8 mouse cellular contexts compared by ENCODE assay signal in genomic region chr11:57518091-57518750, GRCm38 (mm10). TPM values are rescaled to one million over a fixed set of nuclear protein-coding genes. Genes with fewer than 3 reads are reported as not detected.
DNase-seq lines count a peak whose midpoint lies in the region; ATAC-seq and TF ChIP-seq lines count a peak whose summit lies in the region.

Fam114a2 (minus strand) TSS chr11:57518617.
Mfap3 (plus strand) TSS chr11:57518664.

- H3K4me1 ChIP-seq in embryonic facial prominence, embryonic 13.5 days: peaks cover 10% of the 10 kb centered on the region
- peaks cover 3% of the 10 kb centered on the region for H3K4me1 ChIP-seq in heart, adult 2 months (ENCODE audit: control insufficient read depth, insufficient read depth, low read length)
- peaks cover 16% of the 10 kb centered on the region for H3K4me1 ChIP-seq in limb, embryonic 13.5 days
- H3K4me1 ChIP-seq in midbrain, embryonic 16.5 days (ENCODE audit: control insufficient read depth, insufficient read depth, low read length): peaks cover 23% of the 10 kb centered on the region

- TF ChIP-seq EP300 in heart, adult 2 months (IDR thresholded peaks at IDR 0.05; ENCODE audit: insufficient read depth, low read depth, low read length): no peak

- H3K4me2 ChIP-seq in embryonic facial prominence, embryonic 13.5 days: peak within 1 kb of the TSS; percentile 66
- peak within 1 kb of the TSS; percentile 71 for H3K4me2 ChIP-seq in limb, embryonic 13.5 days (replicated peaks)
- H3K4me2 ChIP-seq in midbrain, embryonic 16.5 days (ENCODE audit: low read length): peak within 1 kb of the TSS; percentile 73

- no peaks in the 10 kb centered on the region for H3K9me3 ChIP-seq in embryonic facial prominence, embryonic 13.5 days
- no peaks in the 10 kb centered on the region for H3K9me3 ChIP-seq in limb, embryonic 13.5 days
- no peaks in the 10 kb centered on the region for H3K9me3 ChIP-seq in midbrain, embryonic 16.5 days (replicated peaks; ENCODE audit: control insufficient read depth, low read length, poor library complexity, severe bottlenecking)

- peak within 1 kb of the TSS; percentile 80 for H3K27ac ChIP-seq in embryonic facial prominence, embryonic 13.5 days
- H3K27ac ChIP-seq in heart, adult 2 months: peak within 1 kb of the TSS; percentile 79
- H3K27ac ChIP-seq in limb, embryonic 13.5 days: peak within 1 kb of the TSS; percentile 85
- peak within 1 kb of the TSS; percentile 88 for H3K27ac ChIP-seq in midbrain, embryonic 16.5 days (ENCODE audit: low read length)

- H3K4me3 ChIP-seq in embryonic facial prominence, embryonic 13.5 days: peak within 1 kb of the TSS; percentile 94
- H3K4me3 ChIP-seq in heart, adult 2 months: peak within 1 kb of the TSS; percentile 57
- H3K4me3 ChIP-seq in limb, embryonic 13.5 days: peak within 1 kb of the TSS; percentile 92
- peak within 1 kb of the TSS; percentile 89 for H3K4me3 ChIP-seq in midbrain, embryonic 16.5 days (ENCODE audit: low read depth, low read length)

- WGBS in embryonic facial prominence, embryonic 13.5 days: under 1% methylated on average over 57 of the region's 59 CpGs
- under 1% methylated on average over 59 of the region's 59 CpGs for WGBS in heart, adult 2 months
- WGBS in limb, embryonic 13.5 days: under 1% methylated on average over 59 of the region's 59 CpGs
- under 1% methylated on average over 59 of the region's 59 CpGs for WGBS in midbrain, embryonic 16.5 days

- peak; percentile 89 for DNase-seq in 3134 (ENCODE audit: extremely low read depth, insufficient read length, low spot score)
- peak; percentile 95 to 96 for DNase-seq in adrenal gland, postnatal 36 days
- DNase-seq in heart, adult 2 months: peak; percentile 93 to 94
- peak; percentile 85 to 92 for DNase-seq in kidney, adult 8-10 months
- peak; percentile 90 to 97 for DNase-seq in spleen, postnatal 10 days (ENCODE audit: low spot score in 2 of 2)

- peaks cover 2% of the 10 kb centered on the region; the same call in 1 of the 2 replicates for H3K79me2 ChIP-seq in heart, adult 2 months (replicated peaks; ENCODE audit: control insufficient read depth, insufficient read depth, low read length)

- intact Hi-C loops in heart, adult 2 months (cut with DNase I): loop anchor here (1.0 kb wide), 1 partner anchor 127 kb away; the partner anchor contains the start of gene Galnt10

- peaks cover 28% of the 10 kb centered on the region for H3K36me3 ChIP-seq in embryonic facial prominence, embryonic 13.5 days
- peaks cover 5% of the 10 kb centered on the region; the same call in 1 of the 2 replicates for H3K36me3 ChIP-seq in heart, adult 2 months (ENCODE audit: control insufficient read depth, insufficient read depth, low read length)
- H3K36me3 ChIP-seq in limb, embryonic 13.5 days: peaks cover 39% of the 10 kb centered on the region
- H3K36me3 ChIP-seq in midbrain, embryonic 16.5 days (ENCODE audit: control insufficient read depth, insufficient read depth, low read length): peaks cover 6% of the 10 kb centered on the region; the same call in 1 of the 2 replicates

- no peak for TF ChIP-seq CTCF in heart, adult 2 months (IDR thresholded peaks at IDR 0.05)

- peak; percentile 95 for ATAC-seq in embryonic facial prominence, embryonic 13.5 days (ENCODE audit: insufficient number of reproducible peaks, insufficient read depth, low FRiP score, low TSS enrichment, low read depth)
- ATAC-seq in limb, embryonic 13.5 days (ENCODE audit: low FRiP score, low read depth): peak; percentile 95
- ATAC-seq in midbrain, embryonic 16.5 days: peak; percentile 94

- H3K27me3 ChIP-seq in embryonic facial prominence, embryonic 13.5 days: no peaks in the 10 kb centered on the region
- no peaks in the 10 kb centered on the region for H3K27me3 ChIP-seq in heart, adult 2 months (ENCODE audit: control insufficient read depth, insufficient read depth, low read length)
- H3K27me3 ChIP-seq in limb, embryonic 13.5 days: no peaks in the 10 kb centered on the region
- no peaks in the 10 kb centered on the region for H3K27me3 ChIP-seq in midbrain, embryonic 16.5 days (ENCODE audit: control insufficient read depth, insufficient read depth, low read depth, low read length)

- H3K9ac ChIP-seq in embryonic facial prominence, embryonic 13.5 days: peak within 1 kb of the TSS; percentile 90
- peak within 1 kb of the TSS; percentile 87 for H3K9ac ChIP-seq in heart, adult 2 months (ENCODE audit: low read depth, low read length)
- H3K9ac ChIP-seq in limb, embryonic 13.5 days: peak within 1 kb of the TSS; percentile 83
- peak within 1 kb of the TSS; percentile 85 for H3K9ac ChIP-seq in midbrain, embryonic 16.5 days (ENCODE audit: low read depth, low read length)

- TF ChIP-seq POLR2A in heart, adult 2 months (IDR thresholded peaks at IDR 0.05; ENCODE audit: insufficient read depth, low read depth, low read length): peak; percentile 82

RNA-seq across cellular contexts. Expression of gene Fam114a2, which starts in this region (rescaled TPM):
- total RNA-seq in adrenal gland, postnatal 36 days (2021): 10 to 100 TPM; 56.8 to 72.0 TPM
- polyA plus RNA-seq in embryonic facial prominence, embryonic 13.5 days (2015; fragmentation: Nextera tagmentation; extraction: Ambion mirVana): 80.2 and 81.8 TPM in 2 replicates
- 10 to 100 TPM; 37.7 to 42.4 TPM for total RNA-seq in heart, adult 2 months (2021)
- polyA plus RNA-seq in heart, adult 2 months (2012; rRNA removed): 26.1 and 32.2 TPM in 2 replicates
- polyA plus RNA-seq in limb, embryonic 13.5 days (2015; fragmentation: Nextera tagmentation; extraction: Ambion mirVana): 88.6 and 88.7 TPM in 2 replicates
- 77.4 and 88.9 TPM in 2 replicates for polyA plus RNA-seq in midbrain, embryonic 16.5 days (2015; fragmentation: Nextera tagmentation; extraction: Ambion mirVana)

RNA-seq across cellular contexts. Expression of gene Mfap3, which starts in this region (rescaled TPM):
- total RNA-seq in adrenal gland, postnatal 36 days (2021): 10 to 100 TPM; 25.5 to 29.7 TPM
- 50.1 and 52.3 TPM in 2 replicates for polyA plus RNA-seq in embryonic facial prominence, embryonic 13.5 days (2015; fragmentation: Nextera tagmentation; extraction: Ambion mirVana)
- total RNA-seq in heart, adult 2 months (2021): 10 to 100 TPM; 11.1 to 12.5 TPM
- 7.3 and 8.6 TPM in 2 replicates for polyA plus RNA-seq in heart, adult 2 months (2012; rRNA removed)
- 56.3 TPM in 2 replicates for polyA plus RNA-seq in limb, embryonic 13.5 days (2015; fragmentation: Nextera tagmentation; extraction: Ambion mirVana)
- 63.8 and 64.3 TPM in 2 replicates for polyA plus RNA-seq in midbrain, embryonic 16.5 days (2015; fragmentation: Nextera tagmentation; extraction: Ambion mirVana)

Comparison
In these comparisons a context has a peak if more than half of its experiments do, and no peak if none do; other contexts are left out.
1. Peak in every context shown above with its lines: DNase-seq, ATAC-seq, H3K4me3 ChIP-seq and H3K27ac ChIP-seq.